Mouse (Mus musculus) liver, embryonic 12.5 days (tissue): ENCODE data around the gene Pgls. TPM values are rescaled to one million over a fixed set of nuclear protein-coding genes. Genes with fewer than 3 reads are reported as not detected.

Experiments
- ATAC-seq: fragments of 200-750 bp; cut with Nextera tagmentation; 2 replicates; pipeline ENCODE4 v1.8.0; 2017; ENCODE audit warnings: moderate number of reproducible peaks, mild to moderate bottlenecking, moderate library complexity
- H3K27ac ChIP-seq: fragments of 300-500 bp; sonication (generic); 2 replicates; pipeline ENCODE4 v1.5.1; 2016; ENCODE audit warnings: mild to moderate bottlenecking
- H3K27me3 ChIP-seq: fragments of 300-500 bp; sonication (generic); replicated peaks from 2 replicates; pipeline ENCODE4 v1.6.1; 2016; ENCODE audit warnings: mild to moderate bottlenecking, moderate library complexity
- H3K36me3 ChIP-seq: fragments of 300-500 bp; sonication (generic); 2 replicates; pipeline ENCODE4 v1.6.1; 2016; ENCODE audit warnings: mild to moderate bottlenecking, moderate library complexity
- H3K4me1 ChIP-seq: fragments of 300-500 bp; sonication (generic); 2 replicates; pipeline ENCODE4 v1.6.1; 2016
- H3K4me2 ChIP-seq: fragments of 300-500 bp; sonication (generic); 2 replicates; pipeline ENCODE4 v1.6.1; 2016; ENCODE audit warnings: mild to moderate bottlenecking, moderate library complexity
- H3K4me3 ChIP-seq: fragments of 300-500 bp; sonication (generic); 2 replicates; pipeline ENCODE4 v1.5.1; 2016; ENCODE audit warnings: mild to moderate bottlenecking, moderate library complexity
- H3K9ac ChIP-seq: fragments of 300-500 bp; sonication (generic); 2 replicates; pipeline ENCODE4 v1.6.1; 2016; ENCODE audit warnings: mild to moderate bottlenecking, moderate library complexity
- H3K9me3 ChIP-seq: fragments of 300-500 bp; sonication (generic); replicated peaks from 2 replicates; pipeline ENCODE4 v1.6.1; 2016; ENCODE audit warnings: mild to moderate bottlenecking, moderate library complexity
- WGBS: fragments of 180-500 bp; shearing (Covaris S2); methylation state at CpG from one replicate; pipeline ENCODE4 v1.1.7; 2016; ENCODE audit not compliant: insufficient replicate concordance; 5-methylcytosine and 5-hydroxymethylcytosine counted together
- microRNA-seq: library from miRNA; unstranded; fragments of <30 nt; microRNA quantifications from one replicate; pipeline ENCODE4, GENCODE M21; 2017
- polyA plus RNA-seq: library from polyadenylated mRNA; unstranded; fragments of >200 nt; fragmentation: Nextera tagmentation; extraction: Ambion mirVana; gene quantifications from 2 replicates; pipeline ENCODE4 v1.2.1, GENCODE M21; 2016

Gene Pgls
- polyA plus RNA-seq, 1 experiment from 2014 or later: 144 TPM

- Histone ChIP-seq H3K4me3 (no peak overlapping the region), H3K36me3 (peaks cover 7% of the 10 kb centered on the region), H3K4me2 (no peak overlapping the region), H3K27ac (no peak overlapping the region), H3K4me1 (peaks cover 52% of the 10 kb centered on the region), H3K27me3 (peaks cover 65% of the 10 kb centered on the region), H3K9me3 (no peaks in the 10 kb centered on the region), H3K9ac (no peak overlapping the region)
- no peak for ATAC-seq
- WGBS: 76% methylated on average over 6 of the region's 6 CpGs
Observed at GRCm38 (mm10) chr8:71630761-71631160, 38.8 kb downstream of the Pgls start.

- Histone ChIP-seq H3K36me3 (no peaks in the 10 kb centered on the region), H3K27me3 (peaks cover 77% of the 10 kb centered on the region), H3K9me3 (no peaks in the 10 kb centered on the region), H3K4me1 (peaks cover 51% of the 10 kb centered on the region), H3K4me2 (no peak overlapping the region), H3K27ac (no peak overlapping the region), H3K4me3 (no peak overlapping the region), H3K9ac (no peak overlapping the region)
- ATAC-seq: no peak
- WGBS: 38% methylated on average over 2 of the region's 2 CpGs
Observed at GRCm38 (mm10) chr8:71631897-71632296, 39.9 kb downstream of the Pgls start.

GRCm38 (mm10) chr8:71633164-71633563 is 41.2 kb downstream of the Pgls start:
- Histone ChIP-seq H3K27me3 (peaks cover 84% of the 10 kb centered on the region), H3K4me3 (peak overlapping the region; percentile 16; the same call in 1 of the 2 replicates), H3K9me3 (no peaks in the 10 kb centered on the region), H3K4me2 (peak overlapping the region; percentile 50), H3K36me3 (no peaks in the 10 kb centered on the region), H3K4me1 (peaks cover 38% of the 10 kb centered on the region), H3K9ac (0 out of 2 replicates have a peak overlapping the region, but pooled peaks have one; percentile 12), H3K27ac (no peak overlapping the region)
- WGBS: 3% methylated on average over 19 of the region's 22 CpGs
- no peak for ATAC-seq

GRCm38 (mm10) chr8:71633981-71634667 is 42.1 kb downstream of the Pgls start:
- peaks cover 32% of the 10 kb centered on the region for H3K4me1 ChIP-seq
- WGBS: 4% methylated on average over 26 of the region's 26 CpGs
- no peak overlapping the region for H3K9ac ChIP-seq
- no peaks in the 10 kb centered on the region for H3K36me3 ChIP-seq
- H3K27me3 ChIP-seq: peaks cover 92% of the 10 kb centered on the region
- no peak overlapping the region for H3K4me3 ChIP-seq
- peak overlapping the region; percentile 50 for H3K4me2 ChIP-seq
- H3K9me3 ChIP-seq: no peaks in the 10 kb centered on the region
- H3K27ac ChIP-seq: no peak overlapping the region
- ATAC-seq: peak; percentile 52

DNA sequence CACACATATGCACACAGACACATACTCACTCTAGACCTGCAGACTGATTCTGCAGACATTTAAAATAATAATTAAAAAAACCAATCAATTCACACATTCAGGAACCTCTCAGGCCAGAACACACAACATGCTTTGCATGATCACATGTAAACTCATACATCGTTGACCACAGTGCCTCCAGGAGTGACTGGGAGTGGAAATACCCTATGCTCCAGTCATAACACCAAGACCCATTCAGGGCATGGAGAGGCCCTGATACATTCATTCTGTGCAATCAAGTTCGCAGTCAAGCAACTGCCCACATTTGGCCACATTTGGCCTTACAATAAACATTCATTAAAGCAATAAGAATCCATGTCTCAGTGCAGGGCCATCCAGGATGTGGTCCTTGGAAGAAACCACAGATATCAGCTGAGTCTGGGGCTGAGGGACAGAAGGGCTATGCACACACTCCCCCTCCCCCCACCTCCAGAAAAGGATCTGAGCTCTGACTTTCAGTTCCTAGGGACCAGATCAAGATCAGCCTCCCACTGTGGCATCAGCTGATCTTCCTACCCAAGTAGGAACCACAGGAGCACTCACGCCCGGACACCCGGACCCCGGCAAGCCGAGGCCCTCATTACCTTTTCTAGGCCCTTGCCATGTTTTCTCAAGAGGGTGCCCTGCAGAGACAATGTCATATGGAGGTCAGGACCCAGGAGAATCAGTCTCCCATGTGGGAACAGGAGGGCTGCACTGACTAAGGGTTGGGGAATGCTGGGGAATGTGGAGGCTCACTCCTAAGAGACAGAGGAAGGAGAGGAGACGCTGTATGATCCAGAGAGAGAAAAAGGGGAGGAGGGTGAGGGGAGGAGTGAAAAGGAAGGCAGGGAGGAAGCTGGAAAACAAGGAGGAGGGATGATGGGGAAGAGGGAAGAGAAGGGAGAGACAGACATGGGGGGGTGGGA is 45.4 kb downstream of the Pgls start:
- Histone ChIP-seq H3K9ac (no peak overlapping the region), H3K27ac (no peak overlapping the region), H3K36me3 (no peaks in the 10 kb centered on the region), H3K9me3 (no peaks in the 10 kb centered on the region), H3K4me1 (peaks cover 23% of the 10 kb centered on the region), H3K4me2 (no peak overlapping the region), H3K27me3 (peaks cover 75% of the 10 kb centered on the region), H3K4me3 (no peak overlapping the region)
- no peak for ATAC-seq
- WGBS: 54% methylated on average over 8 of the region's 8 CpGs

GRCm38 (mm10) chr8:71638321-71638720 is 46.3 kb downstream of the Pgls start:
- H3K4me2 ChIP-seq: no peak overlapping the region
- no peak overlapping the region for H3K4me3 ChIP-seq
- 60% methylated on average over 6 of the region's 6 CpGs for WGBS
- H3K9ac ChIP-seq: no peak overlapping the region
- ATAC-seq: no peak
- H3K27ac ChIP-seq: no peak overlapping the region
- H3K4me1 ChIP-seq: peaks cover 21% of the 10 kb centered on the region
- peaks cover 68% of the 10 kb centered on the region for H3K27me3 ChIP-seq
- no peaks in the 10 kb centered on the region for H3K36me3 ChIP-seq
- H3K9me3 ChIP-seq: no peaks in the 10 kb centered on the region

- Histone ChIP-seq H3K4me2 (no peak overlapping the region), H3K27me3 (peaks cover 58% of the 10 kb centered on the region), H3K36me3 (no peaks in the 10 kb centered on the region), H3K27ac (no peak overlapping the region), H3K4me1 (peaks cover 11% of the 10 kb centered on the region), H3K9me3 (no peaks in the 10 kb centered on the region), H3K4me3 (no peak overlapping the region), H3K9ac (no peak overlapping the region)
- WGBS: 41% methylated on average over 4 of the region's 4 CpGs
- peak; percentile 15; the same call in 1 of the 2 replicates for ATAC-seq
Observed at GRCm38 (mm10) chr8:71639318-71639717, 47.3 kb downstream of the Pgls start.

DNA sequence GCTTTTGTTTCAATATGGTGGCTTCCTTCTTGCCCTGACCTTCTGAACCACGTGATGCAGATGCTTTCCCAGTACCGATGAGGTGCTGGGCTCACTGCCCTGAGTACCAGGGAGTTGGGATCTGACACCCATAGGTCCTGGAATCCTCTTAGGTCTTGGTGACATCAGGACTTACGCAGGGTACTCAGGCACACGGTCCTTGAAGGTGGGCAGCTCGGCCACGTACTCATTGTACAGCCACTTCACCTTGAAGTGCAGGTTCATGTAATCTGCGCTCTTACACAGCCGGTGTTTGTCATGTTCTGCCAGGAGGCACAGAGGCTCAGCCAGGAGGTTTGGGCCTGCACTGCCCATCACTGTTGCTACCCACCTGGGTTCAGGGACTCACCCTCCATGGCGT is 53.5 kb downstream of the Pgls start:
- 69% methylated on average over 9 of the region's 9 CpGs for WGBS
- H3K4me2 ChIP-seq: no peak overlapping the region
- H3K9me3 ChIP-seq: no peaks in the 10 kb centered on the region
- no peak for ATAC-seq
- H3K27me3 ChIP-seq: peaks cover 33% of the 10 kb centered on the region
- H3K9ac ChIP-seq: no peak overlapping the region
- no peaks in the 10 kb centered on the region for H3K36me3 ChIP-seq
- H3K4me3 ChIP-seq: no peak overlapping the region
- H3K27ac ChIP-seq: no peak overlapping the region
- no peaks in the 10 kb centered on the region for H3K4me1 ChIP-seq

Small RNA genes within 50 kb of the gene (microRNA-seq; reads per million reads assigned to microRNA genes)
- gene Mir6769b: not detected

Other genes with a start within 250 kb of the Pgls start
- 60.2 and 61.1 TPM in 2 replicates for gene Use1, start 225.3 kb upstream of the Pgls start, polyA plus RNA-seq
- 6.8 and 6.9 TPM in 2 replicates for gene Ocel1, start 220.9 kb upstream of the Pgls start, polyA plus RNA-seq
- gene Nr2f6, start 210.2 kb upstream of the Pgls start, polyA plus RNA-seq: 35.3 and 38.8 TPM in 2 replicates
- gene Ushbp1, start 196.4 kb upstream of the Pgls start, polyA plus RNA-seq: 3.6 and 4.0 TPM in 2 replicates
- gene Babam1, start 195.3 kb upstream of the Pgls start, polyA plus RNA-seq: 79.0 and 82.6 TPM in 2 replicates
- 57.9 and 58.3 TPM in 2 replicates for gene Ankle1, start 186.2 kb upstream of the Pgls start, polyA plus RNA-seq
- gene Abhd8, start 128.5 kb upstream of the Pgls start, polyA plus RNA-seq: 16.0 and 17.4 TPM in 2 replicates
- gene Mrpl34, start 127.2 kb upstream of the Pgls start, polyA plus RNA-seq: 168 and 173 TPM in 2 replicates
- 60.6 and 63.1 TPM in 2 replicates for gene Dda1, start 123.0 kb upstream of the Pgls start, polyA plus RNA-seq
- gene Ano8, start 106.2 kb upstream of the Pgls start, polyA plus RNA-seq: 1.2 TPM in 2 replicates
- 9.3 and 9.6 TPM in 2 replicates for gene Gtpbp3, start 104.1 kb upstream of the Pgls start, polyA plus RNA-seq
- 44.8 and 46.7 TPM in 2 replicates for gene Plvap, start 80.4 kb upstream of the Pgls start, polyA plus RNA-seq
- 0.30 and 0.57 TPM in 2 replicates for gene Ccdc194, start 66.5 kb upstream of the Pgls start, polyA plus RNA-seq
- gene Bst2, start 54.7 kb upstream of the Pgls start, polyA plus RNA-seq: 28.7 and 29.4 TPM in 2 replicates
- gene Mvb12a, start 49.3 kb upstream of the Pgls start, polyA plus RNA-seq: 39.2 and 42.7 TPM in 2 replicates
- gene Tmem221, start 33.3 kb upstream of the Pgls start, polyA plus RNA-seq: 0.61 and 0.75 TPM in 2 replicates
- 0.32 and 0.36 TPM in 2 replicates for gene Nxnl1, start 25.6 kb upstream of the Pgls start, polyA plus RNA-seq
- 4.1 and 4.4 TPM in 2 replicates for gene Slc27a1, start 23.3 kb upstream of the Pgls start, polyA plus RNA-seq
- 1.3 and 2.3 TPM in 2 replicates for gene Fam129c, start 5.5 kb downstream of the Pgls start, polyA plus RNA-seq
- gene Colgalt1, start 18.8 kb downstream of the Pgls start, polyA plus RNA-seq: 29.0 and 30.1 TPM in 2 replicates
- 0.22 and 0.31 TPM in 2 replicates for gene Unc13a, start 79.6 kb downstream of the Pgls start, polyA plus RNA-seq
- 9.2 and 10.4 TPM in 2 replicates for gene Jak3, start 84.1 kb downstream of the Pgls start, polyA plus RNA-seq
- 1.5 and 2.1 TPM in 2 replicates for gene Insl3, start 97.0 kb downstream of the Pgls start, polyA plus RNA-seq
- gene B3gnt3, start 109.6 kb downstream of the Pgls start, polyA plus RNA-seq: 3.6 and 4.2 TPM in 2 replicates
- gene Fcho1, start 133.5 kb downstream of the Pgls start, polyA plus RNA-seq: 19.5 and 20.6 TPM in 2 replicates